Mouse (Mus musculus) stomach, embryonic 14.5 days (tissue): ENCODE measurements around the gene Sfmbt1. TPM values are rescaled to one million over a fixed set of nuclear protein-coding genes. Genes with fewer than 3 reads are reported as not detected.

Experiments
- ATAC-seq: fragments of 200-750 bp; cut with Nextera tagmentation; 2 replicates; pipeline ENCODE4 v1.8.0; 2017; ENCODE audit warnings: low read depth, moderate TSS enrichment; ENCODE audit not compliant: insufficient number of reproducible peaks, insufficient read depth, low FRiP score
- H3K27ac ChIP-seq: fragments of 300-500 bp; sonication (generic); 2 replicates; pipeline ENCODE4 v1.5.1; 2014; ENCODE audit warnings: mild to moderate bottlenecking, low read length, moderate library complexity, mixed read lengths
- H3K27me3 ChIP-seq: fragments of 300-500 bp; sonication (generic); 2 replicates; pipeline ENCODE4 v1.6.1; 2014; ENCODE audit warnings: low read length, control low read depth, mixed read lengths; ENCODE audit not compliant: control insufficient read depth, insufficient read depth
- H3K36me3 ChIP-seq: fragments of 300-500 bp; sonication (generic); 2 replicates; pipeline ENCODE4 v1.6.1; 2014; ENCODE audit warnings: mild to moderate bottlenecking, control low read depth, low read length, moderate library complexity, mixed read lengths; ENCODE audit not compliant: control insufficient read depth, insufficient read depth
- H3K4me1 ChIP-seq: fragments of 300-500 bp; sonication (generic); 2 replicates; pipeline ENCODE4 v1.6.1; 2014; ENCODE audit warnings: low read length, control low read depth, mixed read lengths; ENCODE audit not compliant: control insufficient read depth, insufficient read depth
- H3K4me2 ChIP-seq: fragments of 300-500 bp; sonication (generic); replicated peaks from 2 replicates; pipeline ENCODE4 v1.6.1; 2014; ENCODE audit warnings: low read depth, low read length, control low read depth
- H3K4me3 ChIP-seq: fragments of 300-500 bp; sonication (generic); 2 replicates; pipeline ENCODE4 v1.5.1; 2014; ENCODE audit warnings: low read depth, low read length, control low read depth
- H3K9ac ChIP-seq: fragments of 300-500 bp; sonication (generic); replicated peaks from 2 replicates; pipeline ENCODE4 v1.6.1; 2014; ENCODE audit warnings: low read depth, mild to moderate bottlenecking, control low read depth, low read length, moderate library complexity, mixed read lengths
- H3K9me3 ChIP-seq: fragments of 300-500 bp; sonication (generic); 2 replicates; pipeline ENCODE4 v1.6.1; 2016; ENCODE audit warnings: low read depth, low read length, control low read depth; ENCODE audit not compliant: control insufficient read depth
- WGBS: fragments of 180-500 bp; shearing (Covaris S2); extraction: QIAGEN DNeasy Blood & Tissue Kit; methylation state at CpG from one replicate; pipeline ENCODE4 v1.1.7; 2014; 5-methylcytosine and 5-hydroxymethylcytosine counted together
- polyA plus RNA-seq: library from polyadenylated mRNA; unstranded; fragments of >200 nt; fragmentation: Nextera tagmentation; extraction: Ambion mirVana; gene quantifications from 2 replicates; pipeline ENCODE4 v1.2.1, GENCODE M21; 2014

Gene Sfmbt1
- polyA plus RNA-seq, 1 experiment from 2014 or later, result 15.0 TPM

DNA sequence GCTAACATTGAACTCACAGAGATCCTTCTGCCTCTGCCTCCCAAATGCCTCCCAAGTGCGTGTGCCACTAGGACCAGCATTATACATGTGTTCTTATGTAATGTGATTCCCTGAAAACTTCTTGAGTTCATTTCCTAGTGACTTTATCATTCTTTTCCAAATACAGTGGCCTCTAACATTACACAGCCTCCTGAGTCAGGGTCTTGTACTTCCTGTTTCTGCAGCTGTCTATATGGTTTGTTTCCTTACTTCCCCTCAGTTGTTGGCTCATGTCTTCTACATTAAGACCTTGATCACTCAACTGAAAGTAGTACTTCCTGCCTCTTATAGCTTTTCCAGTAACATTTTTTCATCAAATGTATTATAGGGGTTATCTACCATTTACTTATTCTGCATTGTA, 46.6 kb downstream of the Sfmbt1 start:
- Histone ChIP-seq H3K9me3 (no peaks in the 10 kb centered on the region), H3K27ac (no peak overlapping the region), H3K4me3 (no peak overlapping the region), H3K4me2 (no peak overlapping the region), H3K9ac (no peak overlapping the region), H3K36me3 (no peaks in the 10 kb centered on the region), H3K27me3 (no peaks in the 10 kb centered on the region), H3K4me1 (no peaks in the 10 kb centered on the region)
- ATAC-seq, result no peak
- WGBS, result 92% methylated on average over 1 of the region's 1 CpGs

DNA sequence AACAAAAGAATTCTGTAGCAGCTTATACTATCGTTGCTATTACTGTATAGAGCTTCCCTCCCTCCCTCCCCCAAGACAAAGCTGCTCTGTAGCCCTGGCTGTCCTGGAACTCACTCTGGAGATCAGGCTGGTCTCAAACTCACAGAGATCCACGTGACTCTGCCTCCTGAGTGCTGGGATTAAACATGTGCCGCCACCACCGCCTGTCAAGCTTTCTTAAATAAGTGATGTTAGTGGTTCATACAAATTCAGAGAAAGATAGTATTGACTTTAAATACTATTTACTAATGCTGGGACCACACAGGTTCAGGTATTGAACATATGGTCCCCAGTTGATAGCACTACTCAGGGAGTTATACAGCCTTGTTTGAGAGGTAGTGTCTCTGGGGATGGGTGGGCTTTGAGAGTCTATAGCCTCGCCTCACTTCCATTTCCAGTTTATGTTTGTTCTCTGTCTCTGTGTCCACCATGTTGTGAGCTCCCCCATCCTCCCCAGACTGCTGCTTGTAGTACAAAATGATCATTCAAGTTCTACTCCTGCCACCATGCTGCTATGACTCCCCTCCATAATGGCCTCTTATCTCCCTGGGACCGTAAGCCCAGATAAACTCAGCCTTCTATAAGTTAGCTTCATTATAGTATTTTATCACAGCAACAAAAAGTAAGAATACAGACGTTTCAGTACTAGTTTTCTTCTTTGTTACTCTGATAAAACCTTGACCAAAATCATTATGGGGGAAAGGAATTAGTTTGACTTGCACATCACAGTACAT, 47.7 kb downstream of the Sfmbt1 start:
- ATAC-seq, result no peak
- Histone ChIP-seq H3K4me3 (no peak overlapping the region), H3K4me2 (no peak overlapping the region), H3K27ac (no peak overlapping the region), H3K9ac (no peak overlapping the region), H3K27me3 (no peaks in the 10 kb centered on the region), H3K36me3 (no peaks in the 10 kb centered on the region), H3K4me1 (no peaks in the 10 kb centered on the region), H3K9me3 (no peaks in the 10 kb centered on the region)
- 87% methylated on average over 7 of the region's 7 CpGs for WGBS

DNA sequence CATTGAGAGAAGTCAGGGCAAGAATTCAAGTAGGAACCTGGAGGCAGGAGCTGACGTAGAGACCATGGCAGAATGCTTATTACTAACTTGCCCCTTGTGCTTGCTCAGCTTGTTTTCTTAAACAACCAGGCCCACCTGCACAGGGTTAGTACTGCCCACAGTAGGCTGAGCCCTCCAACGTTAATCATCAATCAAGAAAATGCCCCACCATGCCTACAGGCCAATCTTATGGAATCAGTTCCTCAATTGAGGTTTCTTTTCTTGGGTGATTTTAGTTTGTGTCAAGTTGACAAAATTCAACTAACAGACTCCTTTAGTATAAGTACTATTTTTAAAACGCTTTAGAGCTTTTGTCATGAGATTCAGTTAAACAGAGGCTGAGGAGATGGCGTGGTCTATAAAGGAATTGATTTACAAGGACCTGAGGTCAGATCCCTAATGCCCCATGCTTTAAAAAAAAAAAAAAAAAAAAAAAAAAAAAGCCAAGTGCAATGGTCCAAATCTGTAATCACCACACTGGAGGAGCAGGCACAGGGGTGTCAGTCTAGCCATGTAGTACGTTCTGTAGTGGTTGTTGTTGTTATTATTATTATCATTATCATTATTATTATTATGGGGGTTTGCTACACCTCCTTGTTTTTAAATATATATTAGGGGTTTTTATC, 48.4 kb downstream of the Sfmbt1 start:
- H3K9me3 ChIP-seq, result no peaks in the 10 kb centered on the region
- no peak for ATAC-seq
- H3K4me2 ChIP-seq, result no peak overlapping the region
- H3K36me3 ChIP-seq, result no peaks in the 10 kb centered on the region
- H3K4me3 ChIP-seq, result no peak overlapping the region
- H3K9ac ChIP-seq, result no peak overlapping the region
- WGBS, result 67% methylated on average over 5 of the region's 5 CpGs
- no peaks in the 10 kb centered on the region for H3K27me3 ChIP-seq
- H3K4me1 ChIP-seq, result no peaks in the 10 kb centered on the region
- H3K27ac ChIP-seq, result no peak overlapping the region

DNA sequence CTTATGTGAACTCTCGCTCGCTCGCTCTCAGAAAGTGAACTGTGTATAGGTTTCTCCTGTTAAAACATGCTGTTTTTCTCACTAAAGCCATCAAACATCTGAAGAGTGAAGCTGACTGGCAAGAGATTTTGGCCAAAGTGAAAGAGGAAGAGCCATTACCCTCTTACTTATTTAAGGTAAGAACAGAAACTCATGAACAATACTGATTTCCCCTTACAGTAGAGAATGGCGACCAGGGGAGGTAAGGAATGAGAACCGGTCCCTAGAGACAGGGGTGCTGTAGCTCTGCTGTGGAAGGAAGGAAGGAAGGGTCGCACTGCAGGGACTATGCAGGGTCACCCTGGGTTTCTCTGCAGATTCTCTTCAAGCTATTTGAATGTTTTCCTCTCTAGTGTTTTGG, 70.0 kb downstream of the Sfmbt1 start:
- Histone ChIP-seq H3K27ac (no peak overlapping the region), H3K9me3 (no peaks in the 10 kb centered on the region), H3K27me3 (no peaks in the 10 kb centered on the region), H3K36me3 (peaks cover 13% of the 10 kb centered on the region), H3K4me3 (no peak overlapping the region), H3K9ac (no peak overlapping the region), H3K4me1 (no peaks in the 10 kb centered on the region), H3K4me2 (no peak overlapping the region)
- 90% methylated on average over 6 of the region's 6 CpGs for WGBS
- no peak for ATAC-seq

DNA sequence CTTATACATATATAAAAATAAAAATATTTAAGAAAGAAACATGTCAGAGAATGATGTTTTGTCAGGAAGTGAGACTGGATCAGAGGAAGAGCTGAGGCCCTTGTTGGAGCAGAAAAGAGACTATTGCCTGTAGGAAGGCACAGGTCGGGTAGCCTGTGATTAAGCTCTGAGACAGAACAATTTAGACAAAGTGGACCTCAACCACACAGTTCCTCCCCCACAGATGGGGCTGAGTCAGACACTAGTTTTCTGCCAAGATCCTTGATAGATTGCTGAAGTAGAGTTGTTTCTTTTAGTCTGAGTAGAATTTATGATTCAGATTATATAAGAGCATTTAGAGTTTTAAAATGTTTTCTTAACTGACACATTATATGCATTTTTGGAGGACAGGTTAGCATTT, 74.8 kb downstream of the Sfmbt1 start:
- H3K36me3 ChIP-seq, result peaks cover 11% of the 10 kb centered on the region
- no peaks in the 10 kb centered on the region for H3K4me1 ChIP-seq
- H3K9ac ChIP-seq, result no peak overlapping the region
- no peak overlapping the region for H3K4me2 ChIP-seq
- H3K4me3 ChIP-seq, result no peak overlapping the region
- no peak overlapping the region for H3K27ac ChIP-seq
- H3K9me3 ChIP-seq, result no peaks in the 10 kb centered on the region
- H3K27me3 ChIP-seq, result no peaks in the 10 kb centered on the region
- no peak for ATAC-seq
- WGBS, result 44% methylated on average over 1 of the region's 1 CpGs

DNA sequence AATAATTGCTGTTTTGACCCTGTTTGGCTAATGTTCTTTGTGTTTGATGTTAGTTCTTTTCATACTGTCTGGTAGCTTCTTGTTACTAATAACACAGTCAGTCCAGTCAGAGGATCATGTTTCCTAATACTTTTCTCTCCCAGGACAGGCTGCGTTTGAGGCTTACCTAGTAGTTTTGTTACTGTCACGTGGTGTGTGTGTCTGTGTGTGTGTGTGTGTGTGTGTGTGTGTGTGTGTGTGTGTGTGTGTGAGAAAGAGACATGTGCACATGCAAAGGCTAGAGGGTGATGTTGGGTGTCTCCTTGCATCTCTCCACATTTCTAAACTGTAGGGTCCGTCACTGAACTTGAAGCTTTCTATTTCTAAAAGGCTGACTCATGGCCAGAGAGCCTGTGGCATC, 78.2 kb downstream of the Sfmbt1 start:
- Histone ChIP-seq H3K4me2 (no peak overlapping the region), H3K9ac (no peak overlapping the region), H3K4me1 (no peaks in the 10 kb centered on the region), H3K4me3 (no peak overlapping the region), H3K27ac (no peak overlapping the region), H3K36me3 (peaks cover 11% of the 10 kb centered on the region), H3K9me3 (peaks cover 3% of the 10 kb centered on the region; the same call in 1 of the 2 replicates), H3K27me3 (no peaks in the 10 kb centered on the region)
- 82% methylated on average over 3 of the region's 3 CpGs for WGBS
- no peak for ATAC-seq

DNA sequence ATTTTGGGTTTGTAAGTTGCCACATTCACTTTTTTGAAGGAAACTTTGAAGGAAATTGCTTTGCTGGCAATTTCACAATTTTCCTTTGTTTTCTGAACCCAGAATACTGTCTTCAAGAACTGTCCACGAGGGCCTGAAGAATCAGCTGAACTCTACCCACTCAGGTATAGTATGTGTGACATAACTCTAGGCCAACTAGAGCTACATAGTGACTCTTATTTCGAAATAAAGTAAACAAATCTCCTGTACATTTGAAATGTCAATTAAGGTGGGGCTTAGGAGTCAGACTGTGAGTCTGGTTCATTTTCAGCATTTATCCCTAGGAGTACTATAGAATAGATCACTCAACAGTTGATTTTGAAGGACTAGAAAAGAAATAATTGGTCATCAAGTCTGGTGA, 87.1 kb downstream of the Sfmbt1 start:
- Histone ChIP-seq H3K36me3 (peaks cover 7% of the 10 kb centered on the region), H3K4me3 (no peak overlapping the region), H3K27ac (no peak overlapping the region), H3K27me3 (no peaks in the 10 kb centered on the region), H3K9me3 (no peaks in the 10 kb centered on the region), H3K4me2 (no peak overlapping the region), H3K4me1 (no peaks in the 10 kb centered on the region), H3K9ac (no peak overlapping the region)
- ATAC-seq, result 0 out of 2 replicates have a peak, but pooled peaks have one; percentile 28
- WGBS, result 72% methylated on average over 2 of the region's 2 CpGs

DNA sequence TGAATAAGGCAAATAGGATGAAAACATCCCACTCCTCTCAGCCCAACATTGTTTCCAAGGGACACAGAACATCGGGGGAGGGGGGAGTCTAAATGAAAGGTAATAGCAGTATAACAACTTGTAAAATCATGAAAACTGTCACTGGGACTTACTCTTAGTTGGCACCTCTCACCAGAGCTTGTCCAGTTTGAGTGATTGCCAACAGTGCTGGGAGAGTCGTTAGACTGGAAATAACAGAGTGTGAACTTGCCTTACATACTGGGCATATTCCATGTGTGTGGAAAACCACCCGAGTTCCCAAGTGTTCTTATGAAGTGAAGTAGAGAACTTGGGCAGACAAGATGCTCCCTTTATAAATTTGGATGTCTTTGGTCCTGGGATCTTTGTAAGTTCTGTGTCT, 106.5 kb downstream of the Sfmbt1 start:
- no peak for ATAC-seq
- no peaks in the 10 kb centered on the region for H3K27me3 ChIP-seq
- WGBS, result 70% methylated on average over 3 of the region's 3 CpGs

More for the DNA sequence above, 106.5 kb downstream of the Sfmbt1 start:
- Histone ChIP-seq H3K9me3 (no peaks in the 10 kb centered on the region), H3K27ac (no peak overlapping the region), H3K4me3 (no peak overlapping the region), H3K4me1 (peaks cover under 1% of the 10 kb centered on the region; the same call in 1 of the 2 replicates), H3K4me2 (no peak overlapping the region), H3K36me3 (peaks cover 11% of the 10 kb centered on the region; the same call in 1 of the 2 replicates), H3K9ac (no peak overlapping the region)
